Mouse (Mus musculus): ENCODE data around the gene Tmc6. TPM values are rescaled to one million over a fixed set of nuclear protein-coding genes. Genes with fewer than 3 reads are reported as not detected.

Gene Tmc6
- total and polyA plus RNA-seq, 2 experiments: 5.3 to 11.8 TPM

GRCm38 (mm10) chr11:117786294-117786693 is 4.3 kb upstream of the Tmc6 start:
- peak; percentile 42 for DNase-seq (ENCODE audit: extremely low read depth, low read depth, low spot score)
- no peak overlapping the region for H3K4me3 ChIP-seq (ENCODE audit: insufficient read depth, low read depth, low read length)
- peaks cover 5% of the 10 kb centered on the region; the same call in 1 of the 2 replicates for H3K4me1 ChIP-seq (ENCODE audit: control insufficient read depth, insufficient read depth, low read length)
- no peaks in the 10 kb centered on the region for H3K36me3 ChIP-seq (ENCODE audit: control insufficient read depth, insufficient read depth, low read length)
- no peaks in the 10 kb centered on the region for H3K79me2 ChIP-seq (ENCODE audit: control insufficient read depth, insufficient read depth, low read length)
- H3K27ac ChIP-seq (replicated peaks; ENCODE audit: insufficient read depth, low read depth, low read length): no peak overlapping the region
- no peak for TF ChIP-seq POLR2A (IDR thresholded peaks at IDR 0.05; ENCODE audit: extremely low read depth, insufficient read depth, low read length)
- TF ChIP-seq CTCF (IDR thresholded peaks at IDR 0.05; ENCODE audit: low read depth, low read length): peak; percentile 79
- WGBS: 22% methylated on average over 10 of the region's 10 CpGs
- H3K27me3 ChIP-seq (ENCODE audit: control insufficient read depth, insufficient read depth, low read length): no peaks in the 10 kb centered on the region
- H3K9ac ChIP-seq (ENCODE audit: low read depth, low read length): no peak overlapping the region

DNA sequence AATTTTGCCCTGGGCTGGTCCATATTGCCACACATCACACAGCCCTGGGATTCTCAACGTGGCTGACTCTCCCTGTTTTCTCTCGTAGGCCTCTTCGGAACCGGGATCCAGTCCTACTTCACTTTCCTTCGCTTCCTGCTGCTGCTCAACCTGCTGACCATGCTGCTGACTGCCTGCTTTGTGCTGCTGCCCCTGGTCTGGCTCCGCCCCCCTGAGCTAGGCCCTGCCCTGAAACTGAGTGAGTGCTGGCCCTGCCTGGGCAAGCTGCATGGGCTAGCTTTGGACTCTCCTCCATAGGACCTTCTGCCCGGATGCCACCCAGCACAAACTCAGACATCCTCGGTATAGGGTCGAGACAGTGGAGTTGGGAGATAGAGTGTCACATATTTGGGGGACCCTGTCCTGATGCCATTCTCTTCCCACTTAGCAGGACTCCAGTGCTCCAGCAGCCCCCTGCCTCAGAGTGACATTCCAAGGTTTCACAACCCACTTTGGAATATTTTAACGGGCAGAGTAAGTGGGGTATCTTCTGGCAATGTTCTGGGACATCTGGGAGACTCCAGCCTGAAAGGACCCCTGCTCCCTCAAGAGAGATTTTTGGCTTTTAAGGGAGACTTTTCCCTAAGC is 1.8 kb upstream of the Tmc6 start:
- H3K27ac ChIP-seq (replicated peaks; ENCODE audit: insufficient read depth, low read depth, low read length): no peak overlapping the region
- H3K9ac ChIP-seq (ENCODE audit: low read depth, low read length): peak overlapping the region; percentile 38; the same call in 1 of the 2 replicates
- DNase-seq (ENCODE audit: extremely low read depth, low read depth, low spot score): peak; percentile 12
- TF ChIP-seq POLR2A (IDR thresholded peaks at IDR 0.05; ENCODE audit: extremely low read depth, insufficient read depth, low read length): no peak
- TF ChIP-seq CTCF (IDR thresholded peaks at IDR 0.05; ENCODE audit: low read depth, low read length): no peak
- H3K4me3 ChIP-seq (ENCODE audit: insufficient read depth, low read depth, low read length): peak overlapping the region; percentile 45; the same call in 1 of the 2 replicates
- H3K27me3 ChIP-seq (ENCODE audit: control insufficient read depth, insufficient read depth, low read length): no peaks in the 10 kb centered on the region
- H3K4me1 ChIP-seq (ENCODE audit: control insufficient read depth, insufficient read depth, low read length): peaks cover 4% of the 10 kb centered on the region; the same call in 1 of the 2 replicates
- 46% methylated on average over 10 of the region's 10 CpGs for WGBS
- H3K79me2 ChIP-seq (ENCODE audit: control insufficient read depth, insufficient read depth, low read length): no peaks in the 10 kb centered on the region
- no peaks in the 10 kb centered on the region for H3K36me3 ChIP-seq (ENCODE audit: control insufficient read depth, insufficient read depth, low read length)

GRCm38 (mm10) chr11:117783089-117783488 is 1.1 kb upstream of the Tmc6 start:
- TF ChIP-seq CTCF (IDR thresholded peaks at IDR 0.05; ENCODE audit: low read depth, low read length): peak; percentile 48
- 0 out of 2 replicates have a peak, but pooled peaks have one; percentile 9 for TF ChIP-seq POLR2A (IDR thresholded peaks at IDR 0.05; ENCODE audit: extremely low read depth, insufficient read depth, low read length)
- Histone ChIP-seq H3K79me2 (ENCODE audit: control insufficient read depth, insufficient read depth, low read length) (no peaks in the 10 kb centered on the region), H3K27ac (replicated peaks; ENCODE audit: insufficient read depth, low read depth, low read length) (peak overlapping the region; percentile 30), H3K4me1 (ENCODE audit: control insufficient read depth, insufficient read depth, low read length) (peaks cover 4% of the 10 kb centered on the region; the same call in 1 of the 2 replicates), H3K36me3 (ENCODE audit: control insufficient read depth, insufficient read depth, low read length) (no peaks in the 10 kb centered on the region), H3K4me3 (ENCODE audit: insufficient read depth, low read depth, low read length) (peak overlapping the region; percentile 50), H3K27me3 (ENCODE audit: control insufficient read depth, insufficient read depth, low read length) (no peaks in the 10 kb centered on the region), H3K9ac (ENCODE audit: low read depth, low read length) (peak overlapping the region; percentile 40)
- WGBS: 17% methylated on average over 31 of the region's 31 CpGs
- no peak for DNase-seq (ENCODE audit: extremely low read depth, low read depth, low spot score)

- Histone ChIP-seq H3K4me1 (ENCODE audit: control insufficient read depth, insufficient read depth, low read length) (peaks cover 4% of the 10 kb centered on the region; the same call in 1 of the 2 replicates), H3K36me3 (ENCODE audit: control insufficient read depth, insufficient read depth, low read length) (no peaks in the 10 kb centered on the region), H3K27ac (replicated peaks; ENCODE audit: insufficient read depth, low read depth, low read length) (peak overlapping the region; percentile 30), H3K9ac (ENCODE audit: low read depth, low read length) (peak overlapping the region; percentile 40), H3K4me3 (ENCODE audit: insufficient read depth, low read depth, low read length) (peak overlapping the region; percentile 50), H3K27me3 (ENCODE audit: control insufficient read depth, insufficient read depth, low read length) (no peaks in the 10 kb centered on the region), H3K79me2 (ENCODE audit: control insufficient read depth, insufficient read depth, low read length) (no peaks in the 10 kb centered on the region)
- TF ChIP-seq CTCF (IDR thresholded peaks at IDR 0.05; ENCODE audit: low read depth, low read length): no peak
- TF ChIP-seq POLR2A (IDR thresholded peaks at IDR 0.05; ENCODE audit: extremely low read depth, insufficient read depth, low read length): no peak
- DNase-seq (ENCODE audit: extremely low read depth, low read depth, low spot score): no peak
- WGBS: 67% methylated on average over 9 of the region's 9 CpGs
These were observed 672 bp upstream of the Tmc6 start for GRCm38 (mm10) chr11:117782705-117783034.

DNA sequence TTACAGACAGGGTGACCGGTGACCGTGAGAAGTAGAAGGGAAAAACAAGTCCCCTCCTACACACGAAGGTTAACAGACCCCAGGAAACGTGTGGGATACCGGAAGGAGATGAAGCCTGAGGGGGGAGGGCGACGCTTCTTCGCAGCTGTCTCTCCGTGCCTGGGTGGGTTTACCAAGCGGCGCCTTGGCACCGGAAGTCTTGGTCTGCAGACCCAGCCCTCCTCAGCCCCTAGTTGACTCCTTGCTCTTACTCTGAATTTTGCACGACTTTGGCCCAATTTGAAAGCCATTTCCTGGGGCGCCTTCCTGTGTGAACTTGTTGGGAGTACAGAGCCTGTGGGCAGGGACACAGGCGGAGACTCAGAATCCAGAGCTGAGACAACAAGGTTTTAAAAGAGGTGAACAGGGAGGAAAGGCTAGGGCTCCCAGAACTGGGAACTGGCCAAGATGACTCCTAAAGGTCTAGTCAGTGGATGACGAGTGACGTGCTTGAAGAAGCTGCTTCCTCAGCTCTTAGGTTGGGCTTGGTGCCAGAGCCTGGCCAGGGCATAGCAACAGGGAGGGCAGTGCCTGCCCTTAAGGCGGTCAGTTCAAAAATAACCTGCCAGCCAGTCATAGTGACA is 688 bp downstream of the Tmc6 start:
- TF ChIP-seq POLR2A (IDR thresholded peaks at IDR 0.05; ENCODE audit: extremely low read depth, insufficient read depth, low read length) (no peak), CTCF (IDR thresholded peaks at IDR 0.05; ENCODE audit: low read depth, low read length) (no peak)
- H3K27me3 ChIP-seq (ENCODE audit: control insufficient read depth, insufficient read depth, low read length): no peaks in the 10 kb centered on the region
- H3K36me3 ChIP-seq (ENCODE audit: control insufficient read depth, insufficient read depth, low read length): no peaks in the 10 kb centered on the region
- 16% methylated on average over 18 of the region's 18 CpGs for WGBS
- peak overlapping the region; percentile 45 for H3K27ac ChIP-seq (replicated peaks; ENCODE audit: insufficient read depth, low read depth, low read length)
- peak overlapping the region; percentile 3; the same call in 1 of the 2 replicates for H3K9ac ChIP-seq (ENCODE audit: low read depth, low read length)
- peaks cover 4% of the 10 kb centered on the region; the same call in 1 of the 2 replicates for H3K4me1 ChIP-seq (ENCODE audit: control insufficient read depth, insufficient read depth, low read length)
- no peaks in the 10 kb centered on the region for H3K79me2 ChIP-seq (ENCODE audit: control insufficient read depth, insufficient read depth, low read length)
- peak; percentile 53 for DNase-seq (ENCODE audit: extremely low read depth, low read depth, low spot score)
- H3K4me3 ChIP-seq (ENCODE audit: insufficient read depth, low read depth, low read length): peak overlapping the region; percentile 62
